In the genomic region with DNA sequence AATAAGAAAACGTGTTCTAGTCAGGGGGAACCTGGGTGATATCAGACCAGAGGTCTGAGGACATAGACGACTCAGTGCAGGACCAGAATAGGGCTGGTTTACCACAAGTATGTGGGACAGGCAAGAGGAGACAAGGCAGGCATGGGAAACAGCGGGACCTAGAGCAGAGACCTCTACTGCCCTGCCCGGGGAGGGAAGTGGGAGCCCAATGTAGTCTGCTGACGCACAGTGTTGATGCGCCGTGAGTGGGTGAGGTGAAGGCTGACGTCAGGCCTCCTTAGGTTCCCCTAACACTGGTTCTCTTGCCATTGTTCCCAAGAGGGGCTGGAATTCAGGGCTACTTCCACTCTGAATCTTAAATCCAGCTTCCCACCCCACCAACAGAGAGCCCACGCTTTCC, we compare ENCODE assay signal across 7 mouse cellular contexts. TPM values are rescaled to one million over a fixed set of nuclear protein-coding genes. Genes with fewer than 3 reads are reported as not detected.
DNase-seq lines count a peak whose midpoint lies in the region; ATAC-seq lines count a peak whose summit lies in the region.

No protein-coding gene starts in this region.

- H3K4me2 ChIP-seq in limb, embryonic 15.5 days = 0 out of 2 replicates have a peak overlapping the region, but pooled peaks have one; percentile 17
- peak overlapping the region; percentile 32; the same call in 1 of the 2 replicates for H3K4me2 ChIP-seq in neural tube, embryonic 14.5 days (ENCODE audit: low read depth, low read length)

- DNase-seq in right cerebral cortex, adult 18-20 months = peak; percentile 72
- DNase-seq in right cerebral cortex, postnatal 4 days = no peak
- DNase-seq in heart, embryonic 10.5 days (ENCODE audit: low spot score) = no peak
- no peak for DNase-seq in adrenal gland, postnatal 36 days
- no peak for DNase-seq in spleen, postnatal 14 days (ENCODE audit: low spot score in 2 of 2)

- no peaks in the 10 kb centered on the region for H3K9me3 ChIP-seq in heart, embryonic 10.5 days
- no peaks in the 10 kb centered on the region for H3K9me3 ChIP-seq in limb, embryonic 15.5 days
- no peaks in the 10 kb centered on the region for H3K9me3 ChIP-seq in neural tube, embryonic 14.5 days (ENCODE audit: control insufficient read depth, low read length)

- H3K4me3 ChIP-seq in heart, embryonic 10.5 days = peak overlapping the region; percentile 71
- H3K4me3 ChIP-seq in limb, embryonic 15.5 days = no peak overlapping the region
- no peak overlapping the region for H3K4me3 ChIP-seq in neural tube, embryonic 14.5 days (ENCODE audit: low read depth, low read length)

- no peaks in the 10 kb centered on the region for H3K36me3 ChIP-seq in heart, embryonic 10.5 days
- no peaks in the 10 kb centered on the region for H3K36me3 ChIP-seq in limb, embryonic 15.5 days
- no peaks in the 10 kb centered on the region for H3K36me3 ChIP-seq in neural tube, embryonic 14.5 days (ENCODE audit: control insufficient read depth, insufficient read depth, low read length)

- H3K27me3 ChIP-seq in heart, embryonic 10.5 days (ENCODE audit: insufficient read depth, poor library complexity, severe bottlenecking) = 0 out of 2 replicates have a peak, but pooled peaks cover 4% of the 10 kb centered on the region
- no peaks in the 10 kb centered on the region for H3K27me3 ChIP-seq in limb, embryonic 15.5 days
- H3K27me3 ChIP-seq in neural tube, embryonic 14.5 days (ENCODE audit: control insufficient read depth, insufficient read depth, low read length) = no peaks in the 10 kb centered on the region

- peaks cover 80% of the 10 kb centered on the region for H3K4me1 ChIP-seq in heart, embryonic 10.5 days
- peaks cover 76% of the 10 kb centered on the region for H3K4me1 ChIP-seq in limb, embryonic 15.5 days
- H3K4me1 ChIP-seq in neural tube, embryonic 14.5 days (ENCODE audit: control insufficient read depth, insufficient read depth, low read length) = peaks cover 49% of the 10 kb centered on the region

- 33% methylated on average over 9 of the region's 9 CpGs for WGBS in heart, embryonic 10.5 days
- 50% methylated on average over 9 of the region's 9 CpGs for WGBS in limb, embryonic 15.5 days
- 46% methylated on average over 9 of the region's 9 CpGs for WGBS in neural tube, embryonic 14.5 days

- H3K27ac ChIP-seq in heart, embryonic 10.5 days = peak overlapping the region; percentile 69
- no peak overlapping the region for H3K27ac ChIP-seq in limb, embryonic 15.5 days
- H3K27ac ChIP-seq in neural tube, embryonic 14.5 days (ENCODE audit: low read depth, low read length) = peak overlapping the region; percentile 40

- no peak for ATAC-seq in limb, embryonic 15.5 days (ENCODE audit: insufficient number of reproducible peaks, low FRiP score, low TSS enrichment, low read depth)
- ATAC-seq in neural tube, embryonic 14.5 days (ENCODE audit: low read depth) = no peak

- no peak overlapping the region for H3K9ac ChIP-seq in limb, embryonic 15.5 days
- peak overlapping the region; percentile 37; the same call in 1 of the 2 replicates for H3K9ac ChIP-seq in neural tube, embryonic 14.5 days (replicated peaks; ENCODE audit: low read depth, low read length)

RNA-seq across cellular contexts. Expression of gene Ece1, which starts 2.7 kb away (rescaled TPM):
- 118 and 165 TPM in 2 replicates for polyA plus RNA-seq in heart, embryonic 10.5 days (2016; fragmentation: Nextera tagmentation; extraction: Ambion mirVana)
- polyA plus RNA-seq in limb, embryonic 15.5 days (2015; fragmentation: Nextera tagmentation; extraction: Ambion mirVana) = 39.0 and 52.5 TPM in 2 replicates
- 24.9 and 31.3 TPM in 2 replicates for polyA plus RNA-seq in neural tube, embryonic 14.5 days (2014; fragmentation: Nextera tagmentation; extraction: Ambion mirVana)
- total RNA-seq in adrenal gland, postnatal 36 days (2021) = 100 to 1,000 TPM; 256 to 280 TPM
